Mouse (Mus musculus) layer of hippocampus, adult 9-10 months (tissue): Measurements from ENCODE around the gene Yipf2.
"Not testable (repeated sequence)": the region's sequence is repeated elsewhere in the genome, so short reads cannot be mapped to it uniquely, and the experiment has no call there.

ENCODE experiments used
- DNase-seq: peaks from one replicate; pipeline ENCODE4 v3.0.0; 2022; ENCODE audit warnings: low spot score

Gene Yipf2

DNA sequence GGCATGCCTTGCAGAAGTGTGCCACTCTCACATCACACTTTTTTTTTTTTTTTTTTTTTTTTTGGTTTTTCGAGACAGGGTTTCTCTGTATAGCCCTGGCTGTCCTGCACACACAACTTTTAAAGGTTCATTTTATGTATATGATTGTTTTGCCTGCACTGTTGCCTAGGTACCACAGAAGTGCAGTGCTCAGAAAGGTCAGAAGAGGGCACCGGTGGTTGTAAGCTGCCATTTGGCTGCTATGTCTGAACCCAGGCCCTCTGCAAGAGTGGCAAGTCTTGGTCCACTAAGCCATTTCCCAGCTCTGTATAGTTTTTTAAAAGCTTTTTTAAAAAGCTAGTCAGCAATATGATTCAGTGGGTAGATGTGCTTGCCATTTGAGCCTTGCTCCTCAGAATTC lies 5.6 kb upstream of the Yipf2 start:
- no peak for DNase-seq

- no peak for DNase-seq
These were observed 2.2 kb upstream of the Yipf2 start for GRCm38 (mm10) chr9:21594838-21595237.

DNA sequence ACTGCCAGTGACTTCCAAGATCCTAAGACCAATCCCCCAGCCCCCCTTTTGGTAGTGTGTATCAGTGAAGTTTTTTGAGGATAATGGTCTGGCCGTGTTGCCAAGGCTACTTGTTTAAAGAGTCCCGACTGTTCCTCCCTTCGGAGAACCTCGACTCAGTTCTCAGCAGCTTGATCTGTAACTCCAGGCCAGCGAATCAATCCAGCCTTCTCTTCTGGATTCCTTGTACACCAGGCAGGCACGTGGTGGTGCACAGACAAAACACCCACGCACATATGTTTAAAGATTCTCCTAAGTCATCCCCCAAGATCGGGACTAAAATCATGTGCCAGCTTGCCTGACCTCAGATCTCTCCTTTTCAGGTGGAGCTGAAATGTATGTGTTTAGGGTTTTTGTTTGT lies 1.7 kb upstream of the Yipf2 start:
- not testable (repeated sequence) for DNase-seq

DNA sequence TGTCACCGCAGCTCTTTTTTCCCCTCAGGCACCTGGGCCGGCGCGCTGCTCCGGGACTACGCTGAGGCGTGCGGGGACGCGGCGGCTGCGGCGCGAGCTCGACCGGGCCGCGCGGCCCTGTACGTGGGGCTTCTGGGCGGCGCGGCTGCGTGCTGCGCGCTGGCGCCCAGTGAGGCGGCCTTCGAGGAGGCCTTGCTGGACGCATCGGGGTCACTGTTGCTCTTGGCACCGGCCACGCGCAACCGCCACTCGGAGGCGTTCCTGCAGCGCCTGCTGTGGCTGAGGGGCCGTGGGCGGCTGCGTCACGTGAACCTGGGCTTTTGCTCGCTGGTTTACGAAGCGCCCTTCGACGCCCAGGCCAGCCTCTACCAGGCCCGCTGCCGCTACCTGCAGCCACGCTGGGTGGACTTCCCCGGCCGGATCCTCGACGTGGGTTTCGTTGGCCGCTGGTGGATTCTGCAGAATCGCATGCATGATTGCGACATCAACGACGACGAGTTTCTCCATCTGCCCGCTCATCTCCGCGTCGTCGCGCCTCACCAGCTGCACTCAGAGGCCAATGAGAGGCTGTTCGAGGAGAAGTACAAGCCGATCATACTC lies 594 bp upstream of the Yipf2 start:
- DNase-seq: no peak

GRCm38 (mm10) chr9:21591831-21592702 lies 561 bp downstream of the Yipf2 start:
- no peak for DNase-seq

DNA sequence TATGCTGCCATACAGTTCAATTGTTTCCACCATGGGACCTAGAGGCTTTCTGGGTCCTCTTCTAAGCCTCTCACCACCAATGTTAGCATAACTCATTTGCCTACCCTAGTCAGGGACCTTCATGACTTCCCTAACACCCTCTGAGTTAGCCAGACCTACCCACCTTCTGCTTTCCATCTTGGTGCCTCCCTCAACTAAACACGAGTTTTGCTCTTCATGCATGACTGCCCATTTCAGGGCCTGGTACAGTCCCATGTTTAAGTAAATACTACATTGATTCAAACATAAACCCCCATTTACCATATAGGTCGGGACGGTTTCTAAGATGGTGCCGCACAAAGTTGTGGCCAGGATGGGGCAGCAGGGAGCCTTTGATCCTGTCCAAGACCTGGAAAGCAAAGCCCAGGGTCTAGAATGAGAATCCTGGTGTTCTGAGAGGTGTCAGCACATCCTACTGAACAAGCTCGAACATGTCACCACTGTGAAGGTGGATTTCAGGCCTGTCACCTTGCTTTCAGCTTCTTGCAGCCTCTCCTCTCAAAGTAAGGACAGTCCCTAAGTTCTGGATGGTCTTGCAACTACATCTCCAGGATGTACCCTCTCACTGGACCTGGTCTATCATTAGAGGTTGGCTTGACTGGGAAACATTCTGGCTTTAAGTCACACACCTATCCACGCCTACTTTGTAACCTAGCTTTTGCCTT lies 1.3 kb downstream of the Yipf2 start:
- no peak for DNase-seq

DNA sequence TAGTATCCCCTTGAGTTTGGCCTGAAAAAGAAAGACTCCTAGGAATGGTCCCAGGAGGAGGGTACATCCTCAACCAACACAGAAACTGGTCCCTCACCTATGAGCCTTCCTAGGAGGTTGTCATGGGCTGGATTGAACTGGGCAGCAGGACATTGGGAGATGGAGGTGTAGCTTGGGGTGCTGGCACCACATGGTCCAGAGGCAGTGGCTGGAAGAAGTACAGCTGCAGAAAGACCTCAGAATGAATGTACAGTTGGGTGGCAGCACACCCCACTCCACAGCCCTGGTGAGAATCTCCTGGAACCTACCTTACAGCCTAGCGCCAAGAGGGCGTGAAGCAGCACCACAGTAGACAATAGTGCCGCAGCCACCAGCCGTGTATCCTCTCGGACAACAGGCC lies 3.1 kb downstream of the Yipf2 start:
- DNase-seq: no peak

GRCm38 (mm10) chr9:21588350-21588749 lies 4.3 kb downstream of the Yipf2 start:
- DNase-seq: no peak

DNA sequence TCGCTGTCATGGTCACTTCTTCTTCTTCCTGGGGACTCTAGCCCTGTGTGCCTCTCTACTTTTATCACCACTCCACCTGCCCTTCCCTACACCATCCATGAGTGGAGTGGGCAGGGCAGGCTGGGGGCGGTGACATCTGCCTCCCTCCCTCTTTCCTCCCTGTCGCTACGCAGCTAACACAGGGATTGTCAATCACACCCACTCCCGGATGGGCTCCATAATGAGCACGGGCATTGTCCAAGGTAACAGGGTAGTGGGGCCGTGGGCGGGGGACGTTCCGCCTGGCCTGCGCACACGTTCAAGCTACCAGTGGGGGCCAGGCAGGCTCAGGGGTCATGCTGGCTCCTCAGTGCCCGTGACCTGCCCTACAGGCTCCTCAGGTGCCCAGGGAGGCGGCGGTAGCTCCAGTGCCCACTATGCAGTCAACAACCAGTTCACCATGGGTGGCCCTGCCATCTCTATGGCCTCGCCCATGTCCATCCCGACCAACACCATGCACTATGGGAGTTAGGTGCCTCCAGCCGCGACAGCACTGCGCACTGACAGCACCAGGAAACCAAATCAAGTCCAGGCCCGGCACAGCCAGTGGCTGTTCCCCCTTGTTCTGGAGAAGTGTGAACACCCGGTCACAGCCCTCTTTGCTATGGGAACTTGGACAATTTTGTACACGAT lies 4.8 kb downstream of the Yipf2 start:
- DNase-seq: no peak

- DNase-seq: no peak
These were observed 7.2 kb downstream of the Yipf2 start for GRCm38 (mm10) chr9:21585401-21585800.

DNA sequence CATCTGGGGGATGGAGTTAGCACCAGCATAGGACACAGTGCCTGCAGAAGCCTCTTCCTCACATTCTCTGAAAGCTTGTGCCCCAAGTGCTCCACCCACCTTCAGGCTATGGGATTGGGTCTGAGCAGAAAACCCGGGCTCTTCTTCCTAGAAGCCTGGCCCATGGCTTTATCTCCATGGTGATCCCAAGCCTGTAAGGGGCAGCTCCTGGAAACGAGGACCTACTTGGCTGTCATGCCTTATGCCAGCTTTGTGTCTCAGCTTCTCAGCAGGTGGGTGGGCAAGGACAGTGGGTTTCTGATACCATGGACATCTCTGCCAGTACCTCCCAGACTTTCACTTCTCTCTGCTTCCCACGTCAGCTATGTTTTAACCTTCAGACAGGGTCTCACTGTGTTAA lies 14.4 kb downstream of the Yipf2 start:
- no peak for DNase-seq

- DNase-seq: no peak
These were observed 16.3 kb downstream of the Yipf2 start for GRCm38 (mm10) chr9:21576286-21576685.

GRCm38 (mm10) chr9:21575253-21575652 lies 17.4 kb downstream of the Yipf2 start:
- DNase-seq: no peak

- no peak for DNase-seq
These were observed 18.4 kb downstream of the Yipf2 start for GRCm38 (mm10) chr9:21574012-21574801.

GRCm38 (mm10) chr9:21568657-21569255 lies 23.9 kb downstream of the Yipf2 start:
- DNase-seq: no peak

- no peak for DNase-seq
These were observed 25.6 kb downstream of the Yipf2 start for GRCm38 (mm10) chr9:21567051-21567450.

DNA sequence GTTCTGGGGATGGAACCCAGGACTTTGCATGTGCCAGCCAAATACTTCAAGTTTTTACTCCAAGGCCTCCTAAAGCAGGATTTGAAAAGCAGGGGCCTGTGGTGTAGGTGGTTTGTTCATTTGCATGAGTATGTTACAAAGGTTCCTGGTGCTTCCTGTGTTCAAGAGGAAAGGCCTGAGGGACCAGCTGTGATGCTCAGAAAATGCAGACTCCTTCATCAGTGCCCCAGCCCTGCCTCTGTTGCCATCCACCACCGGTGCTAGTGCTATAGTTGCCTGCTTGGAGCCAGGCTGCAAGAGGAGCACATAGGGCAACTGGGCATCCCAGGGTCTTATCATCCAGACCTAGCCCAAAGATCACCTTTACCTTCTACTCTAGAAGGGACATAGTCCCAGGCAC lies 26.1 kb downstream of the Yipf2 start:
- no peak for DNase-seq

GRCm38 (mm10) chr9:21565004-21565586 lies 27.5 kb downstream of the Yipf2 start:
- DNase-seq: no peak

- DNase-seq: no peak
These were observed 28.2 kb downstream of the Yipf2 start for GRCm38 (mm10) chr9:21564420-21564819.

DNA sequence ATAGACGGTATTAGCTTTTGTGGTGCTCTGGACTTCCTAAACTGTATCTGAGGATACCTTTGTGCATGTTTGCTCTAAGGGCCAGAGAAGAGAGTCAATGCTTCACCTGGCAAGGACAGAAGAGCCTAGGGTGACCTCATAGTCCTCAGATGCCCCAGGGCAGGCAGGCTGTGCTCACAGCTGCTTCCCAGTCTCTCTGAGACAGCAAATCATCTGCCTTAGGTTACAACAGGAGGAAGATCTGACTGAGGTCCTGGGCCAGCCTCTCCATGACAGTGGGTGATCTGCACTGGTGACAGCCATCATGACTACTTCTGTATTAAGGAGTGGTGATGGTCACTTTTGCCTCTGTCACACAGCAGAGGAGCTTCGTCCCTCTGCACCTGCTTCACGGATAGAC lies 33.5 kb downstream of the Yipf2 start:
- no peak for DNase-seq

DNA sequence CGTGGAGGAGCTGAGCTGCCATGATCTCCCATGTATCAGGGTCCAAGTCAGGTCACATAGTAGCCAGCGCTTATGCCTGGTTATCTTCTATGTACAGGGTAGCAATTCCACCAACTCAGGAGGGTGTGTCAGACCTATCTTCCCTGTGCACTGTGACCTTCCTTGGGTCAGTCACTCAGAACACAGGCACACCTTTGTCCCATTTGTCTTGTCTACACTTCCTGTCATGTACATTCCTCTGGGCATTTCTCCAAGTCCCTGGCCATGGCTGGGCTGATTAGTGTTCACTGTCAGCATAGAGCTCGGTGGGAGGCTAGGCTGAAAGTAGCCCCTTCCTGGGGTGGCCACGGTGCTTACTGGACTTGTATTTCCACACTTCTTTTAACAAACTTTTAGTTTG lies 34.3 kb downstream of the Yipf2 start:
- DNase-seq: no peak
